Mouse (Mus musculus): ENCODE data around the gene Robo3. TPM values are rescaled to one million over a fixed set of nuclear protein-coding genes. Genes with fewer than 3 reads are reported as not detected.
A peak's percentile ranks its signal among the peaks of the same experiment; 100 is the strongest.

Robo3 gene
- polyA plus RNA-seq, 1 experiment from 2014 or later = 0.06 TPM

GRCm38 (mm10) chr9:37390891-37391290, 42.2 kb downstream of the Robo3 start:
- Histone ChIP-seq H3K9ac (replicated peaks) (no peak overlapping the region), H3K9me3 (ENCODE audit: low read length) (no peaks in the 10 kb centered on the region), H3K27ac (ENCODE audit: low read depth) (no peak overlapping the region), H3K4me1 (ENCODE audit: insufficient read depth) (no peaks in the 10 kb centered on the region), H3K36me3 (replicated peaks; ENCODE audit: insufficient read depth, low read length) (no peaks in the 10 kb centered on the region), H3K27me3 (ENCODE audit: insufficient read depth, low read length) (0 out of 2 replicates have a peak, but pooled peaks cover 3% of the 10 kb centered on the region), H3K4me2 (ENCODE audit: low read depth, low read length) (no peak overlapping the region), H3K4me3 (ENCODE audit: low read depth, low read length) (no peak overlapping the region)
- DNase-seq (no peak), ATAC-seq (no peak)
- TF ChIP-seq EP300 (IDR thresholded peaks at IDR 0.05; ENCODE audit: low read depth) (no peak), CTCF (IDR thresholded peaks at IDR 0.05; ENCODE audit: low read depth) (no peak)
- WGBS (ENCODE audit: insufficient replicate concordance) = 54% methylated on average over 2 of the region's 2 CpGs

GRCm38 (mm10) chr9:37384284-37385182, 48.5 kb downstream of the Robo3 start:
- TF ChIP-seq CTCF (IDR thresholded peaks at IDR 0.05; ENCODE audit: low read depth) (peak; percentile 33), EP300 (IDR thresholded peaks at IDR 0.05; ENCODE audit: low read depth) (no peak)
- Histone ChIP-seq H3K36me3 (replicated peaks; ENCODE audit: insufficient read depth, low read length) (no peaks in the 10 kb centered on the region), H3K9ac (replicated peaks) (peak overlapping the region; percentile 41), H3K9me3 (ENCODE audit: low read length) (no peaks in the 10 kb centered on the region), H3K4me3 (ENCODE audit: low read depth, low read length) (peak overlapping the region; percentile 40), H3K27ac (ENCODE audit: low read depth) (no peak overlapping the region), H3K4me2 (ENCODE audit: low read depth, low read length) (peak overlapping the region; percentile 71), H3K4me1 (ENCODE audit: insufficient read depth) (peaks cover 3% of the 10 kb centered on the region), H3K27me3 (ENCODE audit: insufficient read depth, low read length) (peaks cover 24% of the 10 kb centered on the region)
- DNase-seq (peak; percentile 49), ATAC-seq (peak; percentile 82)
- 9% methylated on average over 52 of the region's 54 CpGs for WGBS (ENCODE audit: insufficient replicate concordance)

GRCm38 (mm10) chr9:37383161-37383560, 49.9 kb downstream of the Robo3 start:
- no peak for TF ChIP-seq EP300 (IDR thresholded peaks at IDR 0.05; ENCODE audit: low read depth)
- no peak for TF ChIP-seq CTCF (IDR thresholded peaks at IDR 0.05; ENCODE audit: low read depth)
- H3K9me3 ChIP-seq (ENCODE audit: low read length) = no peaks in the 10 kb centered on the region
- DNase-seq (no peak), ATAC-seq (no peak)
- H3K4me3 ChIP-seq (ENCODE audit: low read depth, low read length) = no peak overlapping the region
- H3K4me2 ChIP-seq (ENCODE audit: low read depth, low read length) = no peak overlapping the region
- H3K9ac ChIP-seq (replicated peaks) = no peak overlapping the region
- H3K36me3 ChIP-seq (replicated peaks; ENCODE audit: insufficient read depth, low read length) = no peaks in the 10 kb centered on the region
- H3K27ac ChIP-seq (ENCODE audit: low read depth) = no peak overlapping the region
- H3K4me1 ChIP-seq (ENCODE audit: insufficient read depth) = peaks cover 3% of the 10 kb centered on the region
- 83% methylated on average over 6 of the region's 6 CpGs for WGBS (ENCODE audit: insufficient replicate concordance)
- H3K27me3 ChIP-seq (ENCODE audit: insufficient read depth, low read length) = peaks cover 24% of the 10 kb centered on the region

DNA sequence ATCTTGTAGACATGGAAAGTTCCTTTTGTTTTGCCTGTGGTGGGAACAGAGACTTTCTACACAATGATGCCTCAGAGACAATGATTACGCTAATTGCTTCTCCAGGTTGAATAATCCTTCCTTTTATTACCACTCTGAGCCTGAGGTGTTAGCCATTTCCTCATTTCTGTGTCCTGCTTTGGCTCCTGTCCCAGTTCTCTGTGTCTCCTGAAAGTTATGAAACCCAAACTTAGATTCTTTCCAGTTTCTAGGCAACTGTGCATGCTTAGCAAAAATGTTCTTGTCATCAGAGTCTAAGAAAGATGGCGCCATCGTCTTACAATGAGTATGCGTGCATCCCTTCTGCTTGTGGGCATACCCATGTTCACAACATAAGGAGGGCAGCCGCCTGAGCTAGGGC, 57.3 kb downstream of the Robo3 start:
- no peak overlapping the region for H3K9ac ChIP-seq (replicated peaks)
- no peaks in the 10 kb centered on the region for H3K4me1 ChIP-seq (ENCODE audit: insufficient read depth)
- TF ChIP-seq CTCF (IDR thresholded peaks at IDR 0.05; ENCODE audit: low read depth) (no peak), EP300 (IDR thresholded peaks at IDR 0.05; ENCODE audit: low read depth) (no peak)
- ATAC-seq = no peak
- no peaks in the 10 kb centered on the region for H3K9me3 ChIP-seq (ENCODE audit: low read length)
- no peak overlapping the region for H3K27ac ChIP-seq (ENCODE audit: low read depth)
- no peak for DNase-seq
- H3K4me2 ChIP-seq (ENCODE audit: low read depth, low read length) = no peak overlapping the region
- H3K36me3 ChIP-seq (replicated peaks; ENCODE audit: insufficient read depth, low read length) = no peaks in the 10 kb centered on the region
- H3K27me3 ChIP-seq (ENCODE audit: insufficient read depth, low read length) = no peaks in the 10 kb centered on the region
- no peak overlapping the region for H3K4me3 ChIP-seq (ENCODE audit: low read depth, low read length)
- WGBS (ENCODE audit: insufficient replicate concordance) = 82% methylated on average over 5 of the region's 5 CpGs

DNA sequence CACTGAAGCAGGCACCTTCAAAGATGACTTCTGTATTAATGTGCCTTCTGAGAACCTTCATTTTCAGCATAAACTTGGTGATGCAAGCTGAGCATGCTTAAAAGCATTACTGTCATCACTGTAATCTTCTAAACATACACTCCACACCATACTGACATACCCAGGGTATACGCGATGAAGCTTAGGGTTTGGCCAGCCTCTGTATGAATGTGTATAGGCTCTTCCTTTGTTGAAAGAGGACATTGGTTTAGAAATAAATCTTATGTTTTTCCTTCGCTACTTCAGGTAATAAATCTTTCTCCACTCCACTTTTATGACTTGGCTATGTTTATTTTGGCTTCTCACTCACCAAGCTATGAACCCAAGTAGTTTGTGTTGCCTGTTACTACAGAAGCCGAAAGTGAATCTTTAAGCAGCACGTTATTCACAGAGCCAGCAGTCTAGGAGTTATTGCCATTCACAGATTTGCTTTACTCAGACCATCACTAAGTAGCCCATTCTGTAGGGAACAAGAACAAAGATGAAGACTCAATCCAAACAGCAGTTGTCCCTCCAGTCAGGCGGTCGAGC, 61.7 kb downstream of the Robo3 start:
- Histone ChIP-seq H3K9ac (replicated peaks) (no peak overlapping the region), H3K36me3 (replicated peaks; ENCODE audit: insufficient read depth, low read length) (no peaks in the 10 kb centered on the region), H3K27ac (ENCODE audit: low read depth) (no peak overlapping the region), H3K4me3 (ENCODE audit: low read depth, low read length) (no peak overlapping the region), H3K4me2 (ENCODE audit: low read depth, low read length) (no peak overlapping the region), H3K4me1 (ENCODE audit: insufficient read depth) (no peaks in the 10 kb centered on the region), H3K27me3 (ENCODE audit: insufficient read depth, low read length) (no peaks in the 10 kb centered on the region), H3K9me3 (ENCODE audit: low read length) (no peaks in the 10 kb centered on the region)
- WGBS (ENCODE audit: insufficient replicate concordance) = 85% methylated on average over 7 of the region's 7 CpGs
- TF ChIP-seq EP300 (IDR thresholded peaks at IDR 0.05; ENCODE audit: low read depth) (no peak), CTCF (IDR thresholded peaks at IDR 0.05; ENCODE audit: low read depth) (no peak)
- ATAC-seq = no peak
- no peak for DNase-seq

DNA sequence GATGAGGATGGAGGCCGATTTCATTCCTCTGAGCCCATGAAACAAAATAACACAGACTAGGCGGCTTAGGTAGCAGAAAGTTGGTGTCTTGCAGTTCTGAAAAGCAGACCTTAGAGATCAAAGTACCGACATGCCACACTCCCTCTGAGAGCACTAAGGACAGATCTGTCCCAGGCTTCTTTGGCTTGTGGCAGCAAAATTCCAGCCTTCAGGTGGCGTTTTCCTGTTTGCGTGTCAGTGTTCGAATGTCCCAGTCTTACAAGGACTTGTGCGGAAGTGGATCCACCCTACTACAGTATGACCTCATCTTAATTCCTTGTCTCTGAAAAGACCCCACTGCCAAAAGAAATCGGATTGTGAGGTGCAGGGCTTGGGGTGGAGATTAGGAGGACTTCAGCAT, 64.2 kb downstream of the Robo3 start:
- DNase-seq (no peak), ATAC-seq (no peak)
- Histone ChIP-seq H3K4me3 (ENCODE audit: low read depth, low read length) (no peak overlapping the region), H3K4me2 (ENCODE audit: low read depth, low read length) (no peak overlapping the region), H3K27me3 (ENCODE audit: insufficient read depth, low read length) (no peaks in the 10 kb centered on the region), H3K36me3 (replicated peaks; ENCODE audit: insufficient read depth, low read length) (no peaks in the 10 kb centered on the region), H3K27ac (ENCODE audit: low read depth) (no peak overlapping the region), H3K4me1 (ENCODE audit: insufficient read depth) (no peaks in the 10 kb centered on the region), H3K9me3 (ENCODE audit: low read length) (no peaks in the 10 kb centered on the region), H3K9ac (replicated peaks) (no peak overlapping the region)
- TF ChIP-seq CTCF (IDR thresholded peaks at IDR 0.05; ENCODE audit: low read depth) (0 out of 2 replicates have a peak, but pooled peaks have one; percentile 3), EP300 (IDR thresholded peaks at IDR 0.05; ENCODE audit: low read depth) (no peak)
- 76% methylated on average over 8 of the region's 8 CpGs for WGBS (ENCODE audit: insufficient replicate concordance)
